Mouse (Mus musculus) large intestine, adult 2 months (tissue): ENCODE results near the gene Mms22l. TPM values are rescaled to one million over a fixed set of nuclear protein-coding genes. Genes with fewer than 3 reads are reported as not detected.
"Not testable (repeated sequence)": the region's sequence is repeated elsewhere in the genome, so short reads cannot be mapped to it uniquely, and the experiment has no call there.

Experiments used
- DNase-seq: peaks from one replicate; pipeline ENCODE4 v3.0.0-alpha.2; 2012; ENCODE audit warnings: low read depth, low spot score
- WGBS: fragments of 180-500 bp; shearing (Covaris S2); methylation state at CpG from one replicate; pipeline ENCODE4 v1.1.7; 2018; 5-methylcytosine and 5-hydroxymethylcytosine counted together
- polyA plus RNA-seq: library from polyadenylated mRNA; depleted of rRNA; stranded (reverse); fragments of >200 nt; gene quantifications from 2 replicates; pipeline ENCODE4 v1.2.3, GENCODE M21; 2012; rRNA removed

The Mms22l gene
- polyA plus RNA-seq, result 6.9 and 7.0 TPM in 2 replicates

- under 1% methylated on average over 83 of the region's 83 CpGs for WGBS
- peak; percentile 52 for DNase-seq
Measured at GRCm38 (mm10) chr4:24496116-24496952, at the start of gene Mms22l. Gene Mms22l (plus strand): TSS chr4:24496451.

- DNase-seq, result not testable (repeated sequence)
- 90% methylated on average over 4 of the region's 4 CpGs for WGBS
Measured at GRCm38 (mm10) chr4:24484046-24484445, 12.2 kb upstream of the Mms22l start.

- WGBS, result under 1% methylated on average over 7 of the region's 7 CpGs
- no peak for DNase-seq
Measured at GRCm38 (mm10) chr4:24496953-24497319, 685 bp downstream of the Mms22l start.

- 96% methylated on average over 3 of the region's 3 CpGs for WGBS
Measured at GRCm38 (mm10) chr4:24509195-24509594, 12.9 kb downstream of the Mms22l start.

GRCm38 (mm10) chr4:24536989-24537388 is 40.7 kb downstream of the Mms22l start:
- WGBS, result 81% methylated on average over 4 of the region's 4 CpGs

More at GRCm38 (mm10) chr4:24509195-24509594, 12.9 kb downstream of the Mms22l start:
- DNase-seq, result no peak

GRCm38 (mm10) chr4:24543421-24543820 is 47.2 kb downstream of the Mms22l start:
- 61% methylated on average over 3 of the region's 3 CpGs for WGBS
- no peak for DNase-seq

More at GRCm38 (mm10) chr4:24536989-24537388, 40.7 kb downstream of the Mms22l start:
- DNase-seq, result no peak

GRCm38 (mm10) chr4:24544677-24545151 is 48.5 kb downstream of the Mms22l start:
- no peak for DNase-seq
- 55% methylated on average over 5 of the region's 5 CpGs for WGBS

GRCm38 (mm10) chr4:24556116-24556820 is 60.0 kb downstream of the Mms22l start:
- no peak for DNase-seq
- WGBS, result 30% methylated on average over 6 of the region's 6 CpGs

GRCm38 (mm10) chr4:24557149-24557548 is 60.9 kb downstream of the Mms22l start:
- DNase-seq, result no peak
- 37% methylated on average over 4 of the region's 4 CpGs for WGBS

- WGBS, result 71% methylated on average over 6 of the region's 6 CpGs
- no peak for DNase-seq
Measured at GRCm38 (mm10) chr4:24568026-24568425, 71.8 kb downstream of the Mms22l start.

GRCm38 (mm10) chr4:24568989-24569556 is 72.8 kb downstream of the Mms22l start:
- WGBS, result 72% methylated on average over 7 of the region's 7 CpGs
- DNase-seq, result no peak

GRCm38 (mm10) chr4:24574276-24574675 is 78.0 kb downstream of the Mms22l start:
- DNase-seq, result peak; percentile 33
- WGBS, result 19% methylated on average over 6 of the region's 6 CpGs

GRCm38 (mm10) chr4:24577594-24577993 is 81.3 kb downstream of the Mms22l start:
- DNase-seq, result no peak
- 97% methylated on average over 5 of the region's 5 CpGs for WGBS

GRCm38 (mm10) chr4:24582295-24582694 is 86.0 kb downstream of the Mms22l start:
- no peak for DNase-seq
- 24% methylated on average over 1 of the region's 1 CpGs for WGBS

GRCm38 (mm10) chr4:24583997-24584396 is 87.7 kb downstream of the Mms22l start:
- 91% methylated on average over 3 of the region's 3 CpGs for WGBS
- DNase-seq, result no peak

- DNase-seq, result no peak
Measured at GRCm38 (mm10) chr4:24594824-24595223, 98.6 kb downstream of the Mms22l start.

GRCm38 (mm10) chr4:24596942-24597611 is 100.8 kb downstream of the Mms22l start:
- no peak for DNase-seq
- WGBS, result 88% methylated on average over 6 of the region's 6 CpGs

GRCm38 (mm10) chr4:24598637-24599036 is 102.4 kb downstream of the Mms22l start:
- DNase-seq, result no peak
- WGBS, result 80% methylated on average over 1 of the region's 1 CpGs

- no peak for DNase-seq
- 93% methylated on average over 6 of the region's 6 CpGs for WGBS
Measured at GRCm38 (mm10) chr4:24601711-24602110, 105.5 kb downstream of the Mms22l start.

- DNase-seq, result no peak
- 76% methylated on average over 3 of the region's 3 CpGs for WGBS
Measured at GRCm38 (mm10) chr4:24609085-24609484, 112.8 kb downstream of the Mms22l start.
